In the genomic region with DNA sequence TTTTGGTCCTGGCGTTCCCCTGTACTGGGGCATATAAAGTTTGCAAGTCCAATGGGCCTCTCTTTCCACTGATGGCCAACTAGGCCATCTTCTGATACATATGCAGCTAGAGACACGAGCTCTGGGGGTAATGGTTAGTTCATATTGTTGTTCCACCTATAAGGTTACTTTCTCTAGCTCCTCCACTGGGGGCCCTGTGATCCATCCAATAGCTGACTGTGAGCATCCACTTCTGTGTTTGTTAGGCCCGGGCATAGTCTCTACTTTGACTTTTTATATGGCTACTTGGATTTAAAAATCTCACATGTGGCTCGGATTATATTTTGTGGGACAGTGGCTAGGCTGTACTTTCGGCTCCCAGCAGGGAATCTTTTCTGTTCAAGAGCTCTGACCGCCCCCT, we compare ENCODE assay signal across 8 mouse cellular contexts. TPM values are rescaled to one million over a fixed set of nuclear protein-coding genes. Genes with fewer than 3 reads are reported as not detected.
DNase-seq lines count a peak whose midpoint lies in the region; ATAC-seq and TF ChIP-seq lines count a peak whose summit lies in the region.
"Not testable (repeated sequence)": the region's sequence is repeated elsewhere in the genome, so short reads cannot be mapped to it uniquely, and the experiment has no call there.

No protein-coding gene starts in this region.

- peak overlapping the region; percentile 88 for H3K4me2 ChIP-seq in embryonic facial prominence, embryonic 13.5 days
- H3K4me2 ChIP-seq in hindbrain, embryonic 12.5 days (replicated peaks): peak overlapping the region; percentile 91
- H3K4me2 ChIP-seq in kidney, embryonic 16.5 days (replicated peaks; ENCODE audit: low read depth, low read length): peak overlapping the region; percentile 83
- peak overlapping the region; percentile 91 for H3K4me2 ChIP-seq in liver, embryonic 12.5 days
- H3K4me2 ChIP-seq in neural tube, embryonic 15.5 days: peak overlapping the region; percentile 97

- H3K27ac ChIP-seq in ES-Bruce4 (ENCODE audit: insufficient read depth, low read length): not testable (repeated sequence)
- H3K27ac ChIP-seq in embryonic facial prominence, embryonic 13.5 days: peak overlapping the region; percentile 90
- H3K27ac ChIP-seq in gastrocnemius, adult 2 months: peak overlapping the region; percentile 96
- H3K27ac ChIP-seq in hindbrain, embryonic 12.5 days: peak overlapping the region; percentile 89
- peak overlapping the region; percentile 91 for H3K27ac ChIP-seq in kidney, embryonic 16.5 days (ENCODE audit: low read length)
- peak overlapping the region; percentile 49; the same call in 1 of the 2 replicates for H3K27ac ChIP-seq in liver, embryonic 12.5 days
- peak overlapping the region; percentile 91 for H3K27ac ChIP-seq in midbrain, embryonic 10.5 days (replicated peaks)
- H3K27ac ChIP-seq in neural tube, embryonic 15.5 days (replicated peaks): peak overlapping the region; percentile 91

- not testable (repeated sequence) for ATAC-seq in embryonic facial prominence, embryonic 13.5 days (ENCODE audit: insufficient number of reproducible peaks, insufficient read depth, low FRiP score, low TSS enrichment, low read depth)
- peak; percentile 32 for ATAC-seq in hindbrain, embryonic 12.5 days (ENCODE audit: low FRiP score)
- peak; percentile 17 for ATAC-seq in kidney, embryonic 16.5 days (ENCODE audit: low FRiP score, low TSS enrichment)
- peak; percentile 2; the same call in 1 of the 2 replicates for ATAC-seq in liver, embryonic 12.5 days
- ATAC-seq in neural tube, embryonic 15.5 days (ENCODE audit: low FRiP score): peak; percentile 34

- H3K4me1 ChIP-seq in ES-Bruce4 (ENCODE audit: control insufficient read depth, insufficient read depth, low read length): not testable (repeated sequence)
- peaks cover 16% of the 10 kb centered on the region for H3K4me1 ChIP-seq in embryonic facial prominence, embryonic 13.5 days
- peaks cover 17% of the 10 kb centered on the region for H3K4me1 ChIP-seq in hindbrain, embryonic 12.5 days
- peaks cover 15% of the 10 kb centered on the region for H3K4me1 ChIP-seq in kidney, embryonic 16.5 days (ENCODE audit: insufficient read depth, low read length)
- peaks cover 29% of the 10 kb centered on the region for H3K4me1 ChIP-seq in liver, embryonic 12.5 days
- peaks cover 18% of the 10 kb centered on the region for H3K4me1 ChIP-seq in midbrain, embryonic 10.5 days
- H3K4me1 ChIP-seq in neural tube, embryonic 15.5 days: peaks cover 24% of the 10 kb centered on the region

- TF ChIP-seq POLR2A in ES-Bruce4 (IDR thresholded peaks at IDR 0.05; ENCODE audit: insufficient read depth, low read length): not testable (repeated sequence)

- H3K27me3 ChIP-seq in ES-Bruce4 (ENCODE audit: control insufficient read depth, insufficient read depth, low read length, poor library complexity, severe bottlenecking); embryonic facial prominence, embryonic 13.5 days; hindbrain, embryonic 12.5 days; kidney, embryonic 16.5 days (ENCODE audit: insufficient read depth, low read length); liver, embryonic 12.5 days (replicated peaks); midbrain, embryonic 10.5 days (ENCODE audit: low read depth, poor library complexity, severe bottlenecking); neural tube, embryonic 15.5 days (replicated peaks): not testable (repeated sequence)

- peak overlapping the region; percentile 65 for H3K9ac ChIP-seq in ES-Bruce4 (ENCODE audit: low read depth, poor library complexity, severe bottlenecking)
- H3K9ac ChIP-seq in embryonic facial prominence, embryonic 13.5 days: peak overlapping the region; percentile 96
- H3K9ac ChIP-seq in hindbrain, embryonic 12.5 days: peak overlapping the region; percentile 61
- peak overlapping the region; percentile 97 for H3K9ac ChIP-seq in kidney, embryonic 16.5 days (replicated peaks; ENCODE audit: low read length)
- peak overlapping the region; percentile 60; the same call in 1 of the 2 replicates for H3K9ac ChIP-seq in liver, embryonic 12.5 days
- H3K9ac ChIP-seq in neural tube, embryonic 15.5 days (replicated peaks): peak overlapping the region; percentile 69

- WGBS in embryonic facial prominence, embryonic 13.5 days: 16% methylated on average over 6 of the region's 6 CpGs
- 17% methylated on average over 6 of the region's 6 CpGs for WGBS in hindbrain, embryonic 12.5 days
- WGBS in kidney, embryonic 16.5 days: 18% methylated on average over 6 of the region's 6 CpGs
- WGBS in liver, embryonic 12.5 days (ENCODE audit: insufficient replicate concordance): 19% methylated on average over 6 of the region's 6 CpGs
- 22% methylated on average over 6 of the region's 6 CpGs for WGBS in midbrain, embryonic 10.5 days
- WGBS in neural tube, embryonic 15.5 days: 18% methylated on average over 6 of the region's 6 CpGs

- TF ChIP-seq EP300 in ES-Bruce4 (IDR thresholded peaks at IDR 0.05; ENCODE audit: insufficient read depth, low read depth, low read length): not testable (repeated sequence)

- intact Hi-C loops in gastrocnemius, adult 2 months (cut with DNase I): loop anchor here (10.0 kb wide), 1 partner anchor 359 kb away; the partner anchor contains the start of gene Myo10

- H3K36me3 ChIP-seq in ES-Bruce4 (ENCODE audit: control insufficient read depth, insufficient read depth, low read length, poor library complexity, severe bottlenecking): peaks cover 19% of the 10 kb centered on the region
- H3K36me3 ChIP-seq in embryonic facial prominence, embryonic 13.5 days: peaks cover 17% of the 10 kb centered on the region
- peaks cover 15% of the 10 kb centered on the region for H3K36me3 ChIP-seq in hindbrain, embryonic 12.5 days
- not testable (repeated sequence) for H3K36me3 ChIP-seq in kidney, embryonic 16.5 days (ENCODE audit: insufficient read depth, low read length)
- peaks cover 24% of the 10 kb centered on the region for H3K36me3 ChIP-seq in liver, embryonic 12.5 days
- peaks cover 23% of the 10 kb centered on the region for H3K36me3 ChIP-seq in midbrain, embryonic 10.5 days
- H3K36me3 ChIP-seq in neural tube, embryonic 15.5 days: peaks cover 11% of the 10 kb centered on the region; the same call in 1 of the 2 replicates

- H3K4me3 ChIP-seq in ES-Bruce4 (ENCODE audit: low read depth, low read length): peak overlapping the region; percentile 96
- H3K4me3 ChIP-seq in embryonic facial prominence, embryonic 13.5 days: peak overlapping the region; percentile 100
- H3K4me3 ChIP-seq in gastrocnemius, adult 2 months: peak overlapping the region; percentile 100
- H3K4me3 ChIP-seq in hindbrain, embryonic 12.5 days: peak overlapping the region; percentile 100
- H3K4me3 ChIP-seq in kidney, embryonic 16.5 days (ENCODE audit: low read length): peak overlapping the region; percentile 100
- peak overlapping the region; percentile 98 for H3K4me3 ChIP-seq in liver, embryonic 12.5 days
- H3K4me3 ChIP-seq in midbrain, embryonic 10.5 days: peak overlapping the region; percentile 100
- peak overlapping the region; percentile 99 for H3K4me3 ChIP-seq in neural tube, embryonic 15.5 days (replicated peaks)

- not testable (repeated sequence) for DNase-seq in gastrocnemius, adult 2 months; midbrain, embryonic 10.5 days (ENCODE audit: low spot score)

- not testable (repeated sequence) for H3K9me3 ChIP-seq in ES-Bruce4 (replicated peaks; ENCODE audit: control insufficient read depth, insufficient read depth, low read length, poor library complexity, severe bottlenecking); embryonic facial prominence, embryonic 13.5 days; hindbrain, embryonic 12.5 days (replicated peaks); kidney, embryonic 16.5 days (ENCODE audit: low read length); liver, embryonic 12.5 days (replicated peaks); midbrain, embryonic 10.5 days (replicated peaks); neural tube, embryonic 15.5 days (replicated peaks)

- TF ChIP-seq CTCF in ES-Bruce4 (IDR thresholded peaks at IDR 0.05; ENCODE audit: low read depth, low read length); gastrocnemius, adult 2 months (IDR thresholded peaks at IDR 0.05): not testable (repeated sequence)

RNA-seq across cellular contexts. Expression of gene Zfp622, which starts 0.6 kb away (rescaled TPM):
- polyA plus RNA-seq in ES-Bruce4 (2011; ENCODE audit: insufficient read depth, insufficient read length, low read depth, missing spikeins): 70.8 and 71.3 TPM in 2 replicates
- 29.7 and 34.6 TPM in 2 replicates for polyA plus RNA-seq in embryonic facial prominence, embryonic 13.5 days (2015; fragmentation: Nextera tagmentation; extraction: Ambion mirVana)
- total RNA-seq in gastrocnemius, adult 2 months (2021): 10 to 100 TPM; 22.6 to 25.5 TPM
- polyA plus RNA-seq in hindbrain, embryonic 12.5 days (2016; fragmentation: Nextera tagmentation; extraction: Ambion mirVana): 38.4 and 44.3 TPM in 2 replicates
- polyA plus RNA-seq in kidney, embryonic 16.5 days (2015; fragmentation: Nextera tagmentation; extraction: Ambion mirVana): 27.6 and 28.1 TPM in 2 replicates
- polyA plus RNA-seq in liver, embryonic 12.5 days (2016; fragmentation: Nextera tagmentation; extraction: Ambion mirVana): 25.5 and 25.9 TPM in 2 replicates
- 24.1 and 24.4 TPM in 2 replicates for polyA plus RNA-seq in midbrain, embryonic 10.5 days (2016; fragmentation: Nextera tagmentation; extraction: Ambion mirVana)
- 35.2 and 37.4 TPM in 2 replicates for polyA plus RNA-seq in neural tube, embryonic 15.5 days (2015; fragmentation: Nextera tagmentation; extraction: Ambion mirVana)
